Mouse (Mus musculus) liver, embryonic 15.5 days (tissue): ENCODE measurements around the gene Ears2. TPM values are rescaled to one million over a fixed set of nuclear protein-coding genes. Genes with fewer than 3 reads are reported as not detected.
A peak's percentile ranks its signal among the peaks of the same experiment; 100 is the strongest.
"Not testable (repeated sequence)": the region's sequence is repeated elsewhere in the genome, so short reads cannot be mapped to it uniquely, and the experiment has no call there.

Source experiments
- ATAC-seq: fragments of 200-750 bp; cut with Nextera tagmentation; 2 replicates; pipeline ENCODE4 v1.8.0; 2017; ENCODE audit warnings: moderate number of reproducible peaks, mild to moderate bottlenecking, moderate library complexity; ENCODE audit not compliant: insufficient read depth
- H3K27ac ChIP-seq: fragments of 300-500 bp; sonication (generic); replicated peaks from 2 replicates; pipeline ENCODE4 v1.5.1; 2015; ENCODE audit warnings: mild to moderate bottlenecking, inconsistent platforms
- H3K27me3 ChIP-seq: fragments of 300-500 bp; sonication (generic); 2 replicates; pipeline ENCODE4 v1.6.1; 2015; ENCODE audit warnings: mild to moderate bottlenecking, inconsistent platforms
- H3K36me3 ChIP-seq: fragments of 300-500 bp; sonication (generic); replicated peaks from 2 replicates; pipeline ENCODE4 v1.6.1; 2015; ENCODE audit warnings: moderate library complexity, mild to moderate bottlenecking, inconsistent platforms
- H3K4me1 ChIP-seq: fragments of 300-500 bp; sonication (generic); replicated peaks from 2 replicates; pipeline ENCODE4 v1.6.1; 2015; ENCODE audit warnings: inconsistent platforms
- H3K4me2 ChIP-seq: fragments of 300-500 bp; sonication (generic); 2 replicates; pipeline ENCODE4 v1.6.1; 2015; ENCODE audit warnings: moderate library complexity, mild to moderate bottlenecking, inconsistent platforms
- H3K4me3 ChIP-seq: fragments of 300-500 bp; sonication (generic); replicated peaks from 2 replicates; pipeline ENCODE4 v1.5.1; 2015; ENCODE audit warnings: mild to moderate bottlenecking, inconsistent platforms
- H3K9ac ChIP-seq: fragments of 300-500 bp; sonication (generic); 2 replicates; pipeline ENCODE4 v1.6.1; 2015; ENCODE audit warnings: moderate library complexity, mild to moderate bottlenecking, inconsistent platforms
- H3K9me3 ChIP-seq: fragments of 300-500 bp; sonication (generic); replicated peaks from 2 replicates; pipeline ENCODE4 v1.6.1; 2016; ENCODE audit warnings: inconsistent platforms
- WGBS: fragments of 180-500 bp; shearing (Covaris S2); methylation state at CpG from one replicate; pipeline ENCODE4 v1.1.7; 2015; ENCODE audit warnings: mixed read lengths; ENCODE audit not compliant: insufficient replicate concordance; 5-methylcytosine and 5-hydroxymethylcytosine counted together
- polyA plus RNA-seq: library from polyadenylated mRNA; unstranded; fragments of >200 nt; fragmentation: Nextera tagmentation; extraction: Ambion mirVana; gene quantifications from 2 replicates; pipeline ENCODE4 v1.2.1, GENCODE M21; 2015

Ears2 gene
- polyA plus RNA-seq, result 7.0 and 8.9 TPM in 2 replicates

DNA sequence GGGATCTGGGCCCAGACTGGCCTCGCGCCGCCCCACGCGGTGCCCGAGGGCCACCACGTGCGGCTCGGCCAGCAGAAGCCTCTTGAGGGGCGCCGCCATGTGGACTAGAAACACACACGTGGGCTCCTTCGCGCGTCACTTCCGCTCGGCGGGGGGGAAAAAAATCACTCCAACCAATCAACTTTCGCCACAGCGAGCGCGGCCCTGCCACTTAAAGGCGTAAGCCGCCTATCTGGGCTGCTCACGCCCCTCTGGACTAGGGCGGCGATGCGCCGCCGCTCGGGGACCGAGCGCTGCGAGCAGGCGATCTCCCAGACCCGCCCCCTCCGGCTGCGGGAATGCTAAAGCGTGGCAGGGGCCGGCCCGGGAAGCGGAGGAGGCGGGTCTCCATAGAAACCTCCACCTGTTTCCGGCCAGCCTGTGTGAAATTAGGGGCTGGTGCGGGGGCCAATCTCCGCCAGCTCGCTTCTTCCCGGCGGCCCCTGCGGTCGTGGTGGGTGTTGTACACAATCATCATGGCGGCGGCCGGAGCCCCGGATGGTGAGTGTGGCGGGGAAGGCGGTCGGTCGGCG lies at the start of gene Ears2, which contains the start of gene Ubfd1:
Gene Ears2 (minus strand): TSS at position 319 of the 572 bp plus-strand sequence.
Gene Ubfd1 (plus strand): TSS at position 231 of the 572 bp plus-strand sequence.
- ATAC-seq, result peak; percentile 99
- WGBS, result under 1% methylated on average over 60 of the region's 60 CpGs
- H3K9me3 ChIP-seq, result no peaks in the 10 kb centered on the region

GRCm38 (mm10) chr7:122108206-122108605 lies 41.1 kb upstream of the Ears2 start:
- WGBS, result 76% methylated on average over 6 of the region's 6 CpGs

More for the DNA sequence above, at the start of gene Ears2, which contains the start of gene Ubfd1:
- Histone ChIP-seq H3K4me3 (peak within 1 kb of the TSS; percentile 93), H3K4me1 (peaks cover 40% of the 10 kb centered on the region), H3K27me3 (no peaks in the 10 kb centered on the region), H3K9ac (peak within 1 kb of the TSS; percentile 88), H3K27ac (peak within 1 kb of the TSS; percentile 83), H3K36me3 (peaks cover 28% of the 10 kb centered on the region), H3K4me2 (peak within 1 kb of the TSS; percentile 96)

DNA sequence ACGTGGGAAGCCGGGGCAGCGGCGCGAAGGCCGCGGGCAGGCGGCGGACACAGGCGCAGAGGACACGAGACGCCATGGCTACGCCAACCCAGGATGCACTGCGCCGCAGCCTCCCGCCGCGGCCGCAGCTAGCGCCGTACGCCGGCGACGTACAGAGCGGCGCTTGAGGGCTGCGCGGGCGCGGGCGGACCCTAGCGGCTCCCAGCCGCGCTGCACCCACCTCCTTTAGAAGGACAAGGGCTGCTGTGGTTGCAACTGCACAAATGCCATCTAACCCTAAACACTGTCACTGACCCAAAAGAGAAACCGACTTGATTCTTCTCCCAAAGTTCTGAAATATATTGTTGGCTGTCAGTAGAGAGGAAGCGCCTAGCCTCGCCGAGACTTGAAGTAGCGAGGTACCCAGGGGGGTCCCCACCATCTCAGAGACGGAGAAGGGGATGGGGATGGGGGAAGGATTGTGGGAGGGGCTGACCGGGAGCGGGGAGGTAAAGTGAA lies 34.7 kb upstream of the Ears2 start, which contains the start of gene Ndufab1:
Gene Ndufab1 (minus strand): TSS at position 140 of the 498 bp plus-strand sequence.
- Histone ChIP-seq H3K4me1 (peaks cover 30% of the 10 kb centered on the region), H3K9ac (peak within 1 kb of the TSS; percentile 85), H3K27me3 (no peaks in the 10 kb centered on the region), H3K4me3 (peak within 1 kb of the TSS; percentile 76), H3K27ac (peak within 1 kb of the TSS; percentile 14; the same call in 1 of the 2 replicates), H3K4me2 (peak within 1 kb of the TSS; percentile 82), H3K9me3 (no peaks in the 10 kb centered on the region), H3K36me3 (peaks cover 22% of the 10 kb centered on the region)
- ATAC-seq, result peak; percentile 98
- under 1% methylated on average over 43 of the region's 43 CpGs for WGBS

More at GRCm38 (mm10) chr7:122108206-122108605, 41.1 kb upstream of the Ears2 start:
- no peak overlapping the region for H3K9ac ChIP-seq
- no peaks in the 10 kb centered on the region; the same call in 1 of the 2 replicates for H3K4me1 ChIP-seq
- H3K27me3 ChIP-seq, result no peaks in the 10 kb centered on the region
- no peak overlapping the region for H3K4me3 ChIP-seq
- H3K9me3 ChIP-seq, result no peaks in the 10 kb centered on the region
- peaks cover 52% of the 10 kb centered on the region for H3K36me3 ChIP-seq
- H3K4me2 ChIP-seq, result no peak overlapping the region
- H3K27ac ChIP-seq, result no peak overlapping the region
- no peak for ATAC-seq

- ATAC-seq, result peak; percentile 70
- Histone ChIP-seq H3K36me3 (peaks cover 24% of the 10 kb centered on the region), H3K4me3 (peak overlapping the region; percentile 76), H3K4me2 (peak overlapping the region; percentile 82), H3K9ac (peak overlapping the region; percentile 85), H3K4me1 (peaks cover 30% of the 10 kb centered on the region)
- not testable (repeated sequence) for H3K27me3 ChIP-seq, H3K9me3 ChIP-seq, H3K27ac ChIP-seq
- 2% methylated on average over 28 of the region's 28 CpGs for WGBS
These were observed 34.1 kb upstream of the Ears2 start for GRCm38 (mm10) chr7:122101014-122101746.

- ATAC-seq, result no peak
- Histone ChIP-seq H3K9me3 (no peaks in the 10 kb centered on the region), H3K27ac (no peak overlapping the region), H3K27me3 (no peaks in the 10 kb centered on the region), H3K4me2 (no peak overlapping the region), H3K4me3 (no peak overlapping the region), H3K36me3 (peaks cover 43% of the 10 kb centered on the region), H3K4me1 (peaks cover 30% of the 10 kb centered on the region), H3K9ac (no peak overlapping the region)
- 41% methylated on average over 4 of the region's 4 CpGs for WGBS
These were observed 32.2 kb upstream of the Ears2 start for GRCm38 (mm10) chr7:122099222-122099621.

- H3K27ac ChIP-seq, result no peak overlapping the region
- 83% methylated on average over 3 of the region's 3 CpGs for WGBS
- no peak overlapping the region for H3K4me2 ChIP-seq
- H3K27me3 ChIP-seq, result no peaks in the 10 kb centered on the region
- no peak for ATAC-seq
- H3K4me1 ChIP-seq, result peaks cover 30% of the 10 kb centered on the region
- peaks cover 53% of the 10 kb centered on the region for H3K36me3 ChIP-seq
- H3K9ac ChIP-seq, result no peak overlapping the region
- H3K9me3 ChIP-seq, result no peaks in the 10 kb centered on the region
- H3K4me3 ChIP-seq, result no peak overlapping the region
These were observed 30.9 kb upstream of the Ears2 start for GRCm38 (mm10) chr7:122098009-122098408.

GRCm38 (mm10) chr7:122094564-122095330 lies 27.7 kb upstream of the Ears2 start:
- WGBS, result 86% methylated on average over 2 of the region's 2 CpGs
- H3K27ac ChIP-seq, result no peak overlapping the region
- no peak overlapping the region for H3K9ac ChIP-seq
- peaks cover 7% of the 10 kb centered on the region for H3K4me1 ChIP-seq
- H3K9me3 ChIP-seq, result no peaks in the 10 kb centered on the region
- H3K36me3 ChIP-seq, result peaks cover 84% of the 10 kb centered on the region
- H3K27me3 ChIP-seq, result no peaks in the 10 kb centered on the region
- H3K4me2 ChIP-seq, result no peak overlapping the region
- no peak for ATAC-seq
- H3K4me3 ChIP-seq, result no peak overlapping the region

DNA sequence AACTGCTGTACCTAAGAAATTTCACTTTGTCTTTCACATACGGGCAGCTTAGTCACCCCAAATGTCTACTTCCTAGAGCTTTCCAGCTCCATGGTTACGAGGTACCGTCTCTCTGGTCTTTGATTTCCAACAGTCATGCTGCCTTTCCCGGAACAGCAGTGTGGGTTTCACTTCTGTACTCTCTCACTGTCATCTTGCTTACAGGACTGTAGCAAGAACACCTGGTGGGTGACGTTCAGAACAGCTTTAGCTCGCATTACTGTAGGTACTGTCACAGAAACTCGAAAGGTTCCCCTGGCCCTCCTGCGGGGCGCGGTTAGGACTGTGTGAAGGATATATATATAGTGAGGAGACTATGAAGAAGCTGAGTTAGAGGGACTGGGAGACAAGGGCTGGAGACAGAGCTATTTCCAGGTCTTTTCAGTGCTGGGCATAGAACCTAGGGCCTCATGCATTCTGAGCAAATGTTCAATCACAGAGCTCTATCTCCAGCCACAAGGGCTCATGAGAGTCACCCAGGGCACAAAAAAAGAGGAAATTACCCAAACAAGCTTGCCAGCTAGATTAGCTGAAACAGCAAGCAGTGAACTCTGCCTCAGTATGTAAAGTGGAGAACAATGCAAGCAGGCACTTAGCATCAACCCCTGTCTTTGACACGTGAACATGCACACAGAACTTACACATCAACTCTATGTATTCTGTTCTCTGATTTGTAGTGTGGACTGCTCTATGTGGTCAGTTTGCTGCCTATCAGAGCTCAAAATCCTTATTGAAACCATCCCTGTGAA lies 20.3 kb upstream of the Ears2 start:
- 82% methylated on average over 11 of the region's 11 CpGs for WGBS
- no peak overlapping the region for H3K9ac ChIP-seq
- peaks cover 74% of the 10 kb centered on the region for H3K36me3 ChIP-seq
- no peaks in the 10 kb centered on the region for H3K27me3 ChIP-seq
- H3K4me3 ChIP-seq, result no peak overlapping the region
- no peak for ATAC-seq
- H3K9me3 ChIP-seq, result no peaks in the 10 kb centered on the region
- no peaks in the 10 kb centered on the region for H3K4me1 ChIP-seq
- H3K27ac ChIP-seq, result no peak overlapping the region
- H3K4me2 ChIP-seq, result no peak overlapping the region

- no peak overlapping the region for H3K4me3 ChIP-seq
- H3K9ac ChIP-seq, result no peak overlapping the region
- ATAC-seq, result no peak
- H3K27ac ChIP-seq, result no peak overlapping the region
- no peaks in the 10 kb centered on the region for H3K9me3 ChIP-seq
- 79% methylated on average over 1 of the region's 1 CpGs for WGBS
- no peaks in the 10 kb centered on the region for H3K4me1 ChIP-seq
- peaks cover 66% of the 10 kb centered on the region for H3K36me3 ChIP-seq
- no peaks in the 10 kb centered on the region for H3K27me3 ChIP-seq
- H3K4me2 ChIP-seq, result no peak overlapping the region
These were observed 14.0 kb upstream of the Ears2 start for GRCm38 (mm10) chr7:122081071-122081470.

- Histone ChIP-seq H3K27me3 (no peaks in the 10 kb centered on the region), H3K27ac (no peak overlapping the region), H3K9ac (no peak overlapping the region), H3K4me2 (no peak overlapping the region), H3K4me3 (no peak overlapping the region), H3K36me3 (peaks cover 71% of the 10 kb centered on the region), H3K9me3 (no peaks in the 10 kb centered on the region), H3K4me1 (no peaks in the 10 kb centered on the region)
- 76% methylated on average over 8 of the region's 8 CpGs for WGBS
- no peak for ATAC-seq
These were observed 12.9 kb upstream of the Ears2 start for GRCm38 (mm10) chr7:122079798-122080554.
